ENCODE assay signal across 9 mouse cellular contexts in the genomic region with DNA sequence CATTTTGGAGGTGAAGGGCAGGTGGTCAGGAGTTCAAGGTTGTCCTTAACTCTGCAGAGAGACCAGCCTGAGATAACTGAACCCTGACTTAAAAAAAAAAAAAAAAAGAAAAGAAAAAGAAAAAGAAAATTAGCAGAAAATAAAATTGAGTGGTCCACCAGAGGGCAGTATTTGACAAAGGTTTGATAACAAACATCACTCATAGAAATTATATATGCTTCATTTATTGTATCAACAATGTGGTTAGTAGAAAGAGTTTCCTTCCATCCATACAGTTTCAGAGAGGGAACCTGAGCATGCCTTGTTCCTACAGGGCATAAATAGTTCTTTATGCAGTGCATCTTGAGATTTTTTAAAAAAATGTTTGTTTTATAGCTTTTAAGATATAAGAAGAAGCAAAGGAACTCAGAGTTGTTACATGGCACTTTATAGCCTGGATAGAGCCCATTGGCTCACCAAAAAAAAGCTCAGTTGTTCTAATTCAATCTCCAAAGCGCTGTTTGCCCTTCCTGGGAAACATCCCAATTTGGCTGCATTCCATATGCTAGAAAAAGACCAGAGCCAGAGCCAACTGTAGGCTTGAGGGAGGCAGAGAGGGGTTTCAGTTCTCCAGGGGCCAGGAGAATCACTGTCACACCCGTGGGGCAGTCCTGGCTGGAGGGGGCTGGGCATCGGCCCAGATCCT.
DNase-seq lines count a peak whose midpoint lies in the region; ATAC-seq lines count a peak whose summit lies in the region.
"Had no signal": no experiment of that assay in that cellular context is flagged by ENCODE, and none has a peak within 500 bp of the region (broad histone marks: within the 10 kb centered on the region; RNA-seq: fewer than 3 reads in every experiment).

No protein-coding gene starts in this region.

- H3K9ac ChIP-seq in midbrain, embryonic 15.5 days, result no peak overlapping the region
- H3K9ac ChIP-seq: liver, embryonic 15.5 days had no signal

- H3K9me3 ChIP-seq in midbrain, embryonic 15.5 days, result no peaks in the 10 kb centered on the region
- H3K9me3 ChIP-seq: liver, embryonic 15.5 days had no signal

- WGBS in midbrain, embryonic 15.5 days, result 41% methylated on average over 3 of the region's 3 CpGs

- no peak overlapping the region for H3K27ac ChIP-seq in midbrain, embryonic 15.5 days
- H3K27ac ChIP-seq: liver, embryonic 15.5 days had no signal

- H3K36me3 ChIP-seq in midbrain, embryonic 15.5 days (replicated peaks), result no peaks in the 10 kb centered on the region
- H3K36me3 ChIP-seq: liver, embryonic 15.5 days had no signal

- peak; percentile 60 for ATAC-seq in midbrain, embryonic 15.5 days (replicated peaks)

- no peak overlapping the region for H3K4me3 ChIP-seq in midbrain, embryonic 15.5 days
- H3K4me3 ChIP-seq: liver, embryonic 15.5 days had no signal

- H3K4me1 ChIP-seq in midbrain, embryonic 15.5 days, result peaks cover 25% of the 10 kb centered on the region

- DNase-seq in gastrocnemius, adult 18-20 months (ENCODE audit: low spot score), result peak; percentile 54
- DNase-seq in gastrocnemius, postnatal 36 days, result no peak
- DNase-seq in 3T3-L1 (ENCODE audit: low read depth, low spot score), result peak; percentile 82
- DNase-seq in ZHBTc4 (ENCODE audit: low read depth, low spot score), result peak; percentile 30
- DNase-seq in fibroblast of lung, adult 2 months (ENCODE audit: low read depth), result peak; percentile 18
- DNase-seq in kidney, postnatal 36 days, result peak; percentile 47 to 49
- no peak for DNase-seq in gastrocnemius, postnatal 25 days

- H3K4me2 ChIP-seq in midbrain, embryonic 15.5 days, result no peak overlapping the region
- H3K4me2 ChIP-seq: liver, embryonic 15.5 days had no signal

- no peaks in the 10 kb centered on the region for H3K27me3 ChIP-seq in midbrain, embryonic 15.5 days (replicated peaks)
- H3K27me3 ChIP-seq: liver, embryonic 15.5 days had no signal

- intact Hi-C loops in gastrocnemius, postnatal 36 days (cut with DNase I), result loop anchor here (5.0 to 10.0 kb wide), 2 partner anchors 194 to 547 kb away; no protein-coding TSS in a partner anchor

Comparison
In these comparisons a context has a peak if more than half of its experiments do, and no peak if none do; other contexts are left out.
1. DNase-seq: peak in gastrocnemius, adult 18-20 months (single experiment), 3T3-L1 (single experiment), ZHBTc4 (single experiment), fibroblast of lung, adult 2 months (single experiment) and kidney, postnatal 36 days (2 of 2); none in gastrocnemius, postnatal 36 days (0 of 2) and gastrocnemius, postnatal 25 days (single experiment).